16 mouse cellular contexts compared by ENCODE assay signal in the genomic region with DNA sequence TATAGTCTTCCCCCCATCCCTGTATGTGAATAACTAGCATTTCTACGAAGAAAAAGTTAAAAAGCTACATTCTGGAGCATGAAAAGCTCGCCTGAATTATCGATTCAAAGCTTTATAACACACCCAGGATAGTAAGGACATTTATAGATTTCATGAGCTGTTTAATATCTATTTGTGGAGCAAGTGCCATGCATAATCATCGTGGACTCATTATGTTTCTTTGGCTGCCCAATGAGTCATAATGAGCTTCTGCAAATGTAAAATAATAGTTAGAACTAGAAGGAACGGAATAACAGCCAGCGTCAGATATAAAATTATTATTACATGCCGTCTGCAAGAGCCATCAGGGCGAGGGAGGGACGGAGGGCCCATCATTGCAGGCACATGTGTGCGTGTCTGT.
"Had no signal": no experiment of that assay in that cellular context is flagged by ENCODE, and none has a peak within 500 bp of the region (broad histone marks: within the 10 kb centered on the region; RNA-seq: fewer than 3 reads in every experiment).

No protein-coding gene starts in this region.

- H3K4me2 ChIP-seq: lung, embryonic 14.5 days; midbrain, embryonic 11.5 days; midbrain, embryonic 13.5 days; midbrain, embryonic 15.5 days; neural tube, embryonic 12.5 days had no signal

- ATAC-seq: midbrain, embryonic 13.5 days; midbrain, embryonic 15.5 days had no signal

- H3K27me3 ChIP-seq: midbrain, embryonic 15.5 days; neural tube, embryonic 12.5 days had no signal

- H3K36me3 ChIP-seq: midbrain, embryonic 13.5 days; midbrain, embryonic 15.5 days; neural tube, embryonic 12.5 days had no signal

- DNase-seq: lung, adult 18-20 months; lung, embryonic 14.5 days; lung, postnatal 10 days; right cerebral cortex, adult 18-20 months; right cerebral cortex, postnatal 25 days; right cerebral cortex, postnatal 4 days; spleen, adult 18-20 months; thymus, adult 2 months; thymus, postnatal 25 days; thymus, postnatal 4 days had no signal

- H3K9ac ChIP-seq: lung, embryonic 14.5 days; midbrain, embryonic 13.5 days; midbrain, embryonic 15.5 days; neural tube, embryonic 12.5 days had no signal

- H3K27ac ChIP-seq: macrophage; midbrain, embryonic 13.5 days; midbrain, embryonic 15.5 days; neural tube, embryonic 12.5 days had no signal

- H3K4me3 ChIP-seq: megakaryocyte, embryonic 14.5 days; midbrain, embryonic 13.5 days; midbrain, embryonic 15.5 days; neural tube, embryonic 12.5 days had no signal

- H3K4me1 ChIP-seq: midbrain, embryonic 13.5 days; midbrain, embryonic 15.5 days; neural tube, embryonic 12.5 days had no signal

- H3K9me3 ChIP-seq: midbrain, embryonic 13.5 days; midbrain, embryonic 15.5 days; neural tube, embryonic 12.5 days had no signal
